Mouse (Mus musculus) lung, postnatal 4 days (tissue): ENCODE data around the gene Cluh.

Source experiments
- DNase-seq, 2 experiments: peaks; one replicate each; pipeline ENCODE4 v3.0.0; 2021

Gene Cluh

DNA sequence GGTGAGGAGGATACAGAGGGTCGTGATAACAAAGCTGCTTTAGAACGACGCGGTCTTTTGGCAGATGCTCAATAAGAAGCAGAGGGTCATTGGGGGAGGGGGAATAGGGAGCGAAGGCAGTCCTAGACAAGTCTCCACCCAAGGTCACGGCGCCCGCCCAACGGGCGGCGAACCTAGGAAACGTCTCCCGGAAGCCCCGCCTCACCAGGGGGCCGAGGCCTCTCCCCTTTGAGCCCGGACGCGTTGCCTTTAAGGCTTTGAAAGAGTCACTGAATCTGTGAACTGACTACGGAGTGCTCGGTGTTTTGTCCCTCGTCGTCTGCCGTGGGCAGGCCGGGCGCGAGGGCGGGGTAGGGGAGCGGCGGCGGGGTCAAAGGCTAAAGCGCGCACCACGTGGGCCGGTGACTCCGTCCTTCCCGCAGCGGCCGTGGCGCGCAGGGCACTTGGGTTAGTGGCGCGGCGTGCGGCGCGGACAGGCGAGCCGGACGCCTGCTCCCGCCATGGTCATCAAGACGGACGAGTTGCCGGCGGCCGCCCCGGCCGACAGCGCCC lies at the start of gene Cluh:
Gene Cluh (plus strand): TSS at position 401 of the 552 bp plus-strand sequence.
- peak; percentile 98 to 99 for DNase-seq

DNA sequence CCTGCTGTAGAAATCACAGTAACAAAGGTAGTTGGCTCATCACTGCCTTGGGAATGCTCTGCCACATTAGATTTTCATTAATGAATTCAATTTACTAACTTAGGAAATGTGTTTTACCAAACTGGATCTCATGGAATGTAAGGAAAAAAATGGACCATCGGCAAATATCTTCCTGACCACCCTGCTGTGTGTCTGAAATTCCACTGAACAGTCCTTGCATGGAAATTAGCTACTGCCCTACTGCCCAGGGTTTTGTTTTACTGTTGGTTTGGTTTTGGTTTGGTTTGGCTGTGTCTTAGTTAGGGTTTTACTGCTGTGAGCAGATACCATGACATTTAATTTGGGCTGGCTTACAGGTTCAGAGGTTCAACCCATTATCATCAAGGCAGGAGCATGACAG lies 47.0 kb upstream of the Cluh start:
- DNase-seq = no peak

GRCm38 (mm10) chr11:74610068-74610467 lies 39.2 kb upstream of the Cluh start:
- no peak for DNase-seq

DNA sequence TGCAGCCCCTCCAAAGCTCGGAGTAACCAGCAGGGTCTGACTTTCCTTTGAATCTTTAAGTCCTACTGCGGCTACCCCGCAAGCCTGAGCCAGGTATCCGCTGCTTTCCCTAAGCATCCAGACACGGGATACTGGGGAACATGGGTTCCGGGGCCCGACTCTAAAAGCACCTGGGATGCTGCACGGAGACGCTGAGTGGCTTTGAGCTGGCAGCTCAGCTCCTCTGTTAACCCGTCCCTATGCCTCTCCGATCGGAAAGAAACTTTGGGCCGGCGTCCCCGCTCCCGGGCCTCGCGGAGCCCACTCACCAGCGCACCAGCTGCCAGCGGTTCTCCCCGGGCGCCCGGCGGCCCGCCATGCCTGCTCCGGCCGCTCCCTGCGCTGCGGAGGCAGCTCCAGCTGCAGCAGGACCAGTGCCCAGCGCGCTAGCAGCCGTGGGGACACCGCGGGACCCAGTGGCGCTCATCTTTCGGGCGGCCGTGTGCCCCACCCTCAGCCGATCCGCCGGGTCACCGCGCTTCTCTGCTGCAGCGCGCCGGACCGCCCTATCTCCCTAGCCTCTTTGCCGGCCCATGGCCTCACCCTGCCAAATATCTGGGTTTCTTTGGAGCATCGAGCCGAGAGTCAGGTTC lies 38.6 kb upstream of the Cluh start, which contains the start of gene Rap1gap2:
Gene Rap1gap2 (minus strand): TSS at position 371 of the 632 bp plus-strand sequence.
- DNase-seq = no peak

GRCm38 (mm10) chr11:74611437-74611836 lies 37.9 kb upstream of the Cluh start:
- DNase-seq = no peak

- DNase-seq = no peak
Measured at GRCm38 (mm10) chr11:74613428-74613827, 35.9 kb upstream of the Cluh start.

GRCm38 (mm10) chr11:74615571-74615970 lies 33.7 kb upstream of the Cluh start:
- DNase-seq = no peak

DNA sequence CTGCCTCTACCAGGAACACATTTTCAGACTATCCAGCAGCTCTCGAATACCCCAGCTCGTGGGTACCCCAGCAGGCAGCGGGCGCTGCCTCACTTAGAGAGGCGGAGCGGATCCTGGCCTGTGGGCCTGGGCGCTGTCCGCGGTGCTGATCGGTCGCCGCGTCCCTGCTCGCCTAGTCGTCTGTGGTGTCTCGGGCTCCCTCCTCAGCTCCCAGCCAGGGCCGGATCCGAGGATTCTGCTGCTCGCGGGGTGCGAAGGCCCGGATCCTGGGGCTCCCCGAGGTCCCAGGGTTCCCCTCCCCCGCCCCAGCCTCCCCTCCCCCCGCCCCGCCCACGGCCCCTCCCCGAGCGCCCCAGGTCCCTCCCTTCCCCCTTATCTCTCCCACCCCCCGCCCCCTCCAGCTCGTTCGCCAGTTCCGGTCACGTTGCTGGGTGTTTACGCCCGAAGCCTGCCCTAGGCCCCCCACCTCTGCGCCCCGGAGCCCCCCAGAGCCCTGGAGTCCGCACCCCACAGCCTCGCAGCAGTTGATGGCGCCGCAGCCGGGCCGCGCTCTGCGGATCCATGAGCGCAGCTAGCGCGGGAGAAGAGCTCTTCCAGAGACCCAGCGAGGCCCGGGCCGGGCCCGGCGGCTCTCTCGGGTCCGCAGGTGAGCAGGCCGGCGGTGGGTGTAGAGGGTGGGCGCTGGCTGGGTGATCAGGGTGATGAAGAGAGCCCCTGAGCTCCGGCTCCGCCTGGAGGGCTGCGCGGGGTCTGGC lies 29.9 kb upstream of the Cluh start, which contains the start of gene Ccdc92b:
Gene Ccdc92b (plus strand): TSS at position 405 of the 755 bp plus-strand sequence.
- peak; percentile 82 to 89 for DNase-seq

DNA sequence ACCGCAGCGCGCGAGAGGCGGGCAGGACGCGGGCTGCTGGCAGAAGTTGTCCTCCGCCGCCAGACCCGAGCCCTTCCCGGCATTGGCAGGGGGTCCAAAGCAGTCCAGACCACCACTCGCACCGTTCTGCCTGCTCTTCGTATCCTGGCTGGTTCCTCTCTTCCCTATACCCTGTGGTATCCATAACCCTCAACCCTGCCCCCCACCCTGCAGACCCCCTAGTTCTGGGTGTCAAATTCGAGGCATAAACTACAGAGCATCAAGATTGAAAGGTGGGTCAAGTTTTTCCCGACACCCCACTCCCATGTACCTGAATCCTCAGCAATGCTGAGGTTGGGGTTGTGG lies 29.4 kb upstream of the Cluh start:
- no peak for DNase-seq

DNA sequence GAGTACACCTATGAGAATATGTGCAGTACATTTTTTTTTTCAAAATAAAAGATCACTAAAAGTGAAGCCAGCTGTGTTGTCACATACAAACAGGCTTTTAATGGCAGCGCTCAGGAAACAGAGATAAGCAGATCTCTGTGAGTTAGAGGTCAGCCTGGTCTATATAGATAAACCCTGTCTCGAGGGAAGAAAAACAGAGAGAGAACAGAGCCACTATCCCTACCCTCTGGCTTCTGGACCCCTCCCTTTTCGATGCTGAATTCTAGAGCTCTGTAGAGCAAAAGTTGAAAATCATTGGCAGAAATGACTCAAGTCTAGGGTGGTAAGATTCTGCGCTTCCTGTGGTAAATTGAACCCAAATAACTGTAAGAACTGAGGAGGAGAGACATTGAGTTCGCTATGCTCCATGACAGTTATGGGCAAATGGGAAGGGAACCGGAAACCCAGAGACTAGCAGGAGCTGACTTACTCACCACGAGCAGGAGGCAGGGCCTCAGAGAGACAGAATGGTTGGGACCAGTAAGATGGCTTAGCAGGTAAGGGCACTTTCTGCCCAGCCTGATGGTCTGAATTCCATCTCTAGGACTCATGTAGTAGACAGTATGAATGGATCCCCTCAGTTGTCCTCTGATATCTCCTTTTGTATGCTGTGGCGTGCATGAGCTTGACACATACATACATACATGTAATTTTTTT lies 27.2 kb upstream of the Cluh start:
- DNase-seq = no peak

DNA sequence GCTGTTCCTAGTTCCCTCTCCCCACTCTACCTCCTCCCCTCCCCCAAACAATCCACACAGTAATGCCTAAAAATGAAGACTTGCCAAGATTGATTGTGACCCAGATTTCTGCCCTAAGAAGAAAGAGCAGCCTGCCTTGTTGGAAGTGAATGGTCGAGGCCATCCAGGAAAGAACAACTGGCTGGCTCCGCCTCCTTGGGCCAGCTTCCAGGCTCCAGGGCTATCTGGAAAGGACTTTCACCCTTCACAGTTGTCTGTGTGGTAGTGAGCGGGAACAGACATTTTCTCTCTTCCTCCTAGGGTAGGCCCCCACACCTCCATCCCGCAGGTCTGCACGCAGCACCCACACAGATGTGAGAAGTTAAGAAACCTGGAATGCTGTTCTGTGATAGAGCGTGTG lies 25.6 kb upstream of the Cluh start:
- no peak for DNase-seq

GRCm38 (mm10) chr11:74625333-74625732 lies 24.0 kb upstream of the Cluh start:
- DNase-seq = no peak

DNA sequence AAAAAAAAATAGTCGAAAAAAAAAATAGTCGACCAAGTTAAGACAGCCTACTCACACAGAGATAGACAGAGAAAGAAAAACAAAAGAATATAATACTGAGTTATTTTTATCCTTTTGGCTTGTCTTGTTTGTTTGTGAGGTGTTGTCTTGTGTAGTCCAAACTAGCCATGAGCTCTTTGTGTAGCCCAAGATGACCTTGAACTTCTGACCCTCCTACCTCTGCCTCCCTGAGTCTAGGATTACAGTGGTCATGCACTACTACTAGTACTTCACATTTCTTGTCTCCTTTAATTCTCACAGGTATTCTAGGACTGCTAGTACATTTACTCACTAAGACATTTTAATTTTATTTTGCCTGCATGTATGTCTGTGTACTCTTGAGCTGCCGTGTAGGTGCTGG lies 21.8 kb upstream of the Cluh start:
- DNase-seq = no peak

- DNase-seq = no peak
Measured at GRCm38 (mm10) chr11:74631880-74632789, 17.2 kb upstream of the Cluh start.

GRCm38 (mm10) chr11:74634490-74635275 lies 14.6 kb upstream of the Cluh start:
- DNase-seq = peak; percentile 48 to 77

- no peak for DNase-seq
Measured at GRCm38 (mm10) chr11:74637486-74637885, 11.8 kb upstream of the Cluh start.

GRCm38 (mm10) chr11:74637971-74638790 lies 11.1 kb upstream of the Cluh start:
- peak; percentile 82 to 90 for DNase-seq

DNA sequence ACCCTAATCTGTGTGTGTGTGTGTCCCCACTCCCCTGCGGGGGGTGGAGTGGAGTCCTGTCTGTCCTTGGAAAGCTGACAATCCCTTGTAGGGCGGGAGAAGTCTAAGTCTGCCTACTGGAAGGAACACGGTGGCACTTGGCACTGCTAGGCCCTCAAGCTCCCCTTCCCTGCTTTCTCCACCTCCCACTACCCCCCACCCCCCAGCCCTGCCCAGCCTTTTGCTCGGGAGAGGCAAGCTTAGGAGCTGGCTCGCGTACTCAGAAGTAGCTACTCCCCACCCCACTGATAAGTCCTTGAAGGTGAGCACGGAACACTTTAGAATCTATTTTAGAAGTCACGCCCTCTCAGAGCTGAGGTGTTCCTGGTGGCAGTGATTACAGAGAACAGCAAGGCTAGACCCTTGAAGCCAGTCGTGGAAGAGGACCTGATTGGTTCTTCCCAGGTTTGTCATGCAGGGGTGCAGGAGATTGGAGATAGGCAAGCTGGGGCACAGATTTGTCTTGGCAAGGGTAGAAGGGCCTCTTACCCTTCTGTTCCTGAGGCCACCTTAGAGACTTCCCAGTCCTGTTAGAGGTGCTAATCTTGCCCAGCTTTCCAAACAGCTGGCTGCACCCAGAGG lies 10.4 kb upstream of the Cluh start:
- DNase-seq = no peak

DNA sequence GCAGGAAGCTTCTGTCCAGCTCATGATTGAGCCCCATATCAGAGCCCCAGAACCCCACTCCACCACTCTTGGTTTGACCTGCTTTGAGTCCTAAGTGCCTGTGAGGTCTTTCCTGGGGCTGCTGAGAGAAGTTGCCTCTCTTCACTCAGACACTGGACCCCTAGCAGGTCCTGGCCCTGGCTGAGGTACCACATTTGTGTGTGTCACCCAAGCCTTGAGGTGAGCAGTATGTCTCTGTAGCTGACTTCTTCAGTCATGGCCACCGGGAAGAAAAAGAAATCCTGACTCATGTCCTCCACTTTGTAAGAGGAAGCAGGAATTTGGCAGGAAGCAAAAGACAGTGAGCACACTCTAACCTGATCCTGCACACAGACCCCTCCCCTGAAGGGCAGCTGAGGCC lies 9.7 kb upstream of the Cluh start:
- DNase-seq = no peak

DNA sequence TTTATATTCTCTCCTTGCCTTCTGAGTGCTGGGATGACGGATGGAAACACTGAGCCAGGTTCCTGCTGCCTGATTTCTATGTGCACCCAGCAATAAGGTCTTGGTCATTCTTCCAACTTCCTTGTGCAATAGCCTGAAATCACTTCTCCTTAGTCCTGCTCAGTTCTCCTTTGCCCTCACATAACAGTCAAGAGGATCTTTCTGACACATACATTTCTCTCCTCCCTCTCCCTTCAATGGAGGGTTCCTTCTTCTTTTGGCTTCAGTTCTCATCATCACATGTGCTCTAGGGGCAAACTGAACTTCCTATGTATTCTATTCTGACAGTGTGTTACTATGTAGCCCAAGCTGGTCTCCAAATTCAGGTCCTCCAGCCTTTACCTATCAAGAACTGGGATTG lies 1.3 kb upstream of the Cluh start:
- no peak for DNase-seq
